Mouse (Mus musculus) urinary bladder, postnatal 10 days (tissue): ENCODE results near the gene Gcnt2.
"Not testable (repeated sequence)": the region's sequence is repeated elsewhere in the genome, so short reads cannot be mapped to it uniquely, and the experiment has no call there.

ENCODE experiments used
- DNase-seq: peaks from one replicate; pipeline ENCODE4 v3.0.0; 2022; ENCODE audit warnings: low spot score

Gene Gcnt2

DNA sequence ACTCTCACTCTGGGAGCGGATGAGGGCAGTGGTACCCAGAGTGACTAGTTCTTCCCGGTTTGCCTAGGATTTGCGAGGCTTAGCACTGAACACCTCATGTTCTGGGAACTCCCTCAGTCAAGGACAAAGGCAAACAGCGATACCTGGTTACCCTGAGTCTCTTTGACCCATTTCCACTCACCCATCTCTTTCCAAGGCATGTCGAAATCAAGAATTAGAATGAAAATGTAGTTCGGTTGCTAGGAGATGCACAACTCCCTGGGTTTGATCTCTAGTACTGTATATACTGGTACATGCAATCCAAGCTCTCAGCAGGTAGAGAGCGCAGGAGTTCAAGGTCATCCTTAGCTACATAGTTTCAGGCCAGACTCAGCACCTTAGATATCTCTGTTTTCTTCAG is 47.0 kb downstream of the Gcnt2 start:
- DNase-seq = no peak

GRCm38 (mm10) chr13:40907274-40907673 is 47.7 kb downstream of the Gcnt2 start:
- DNase-seq = no peak

DNA sequence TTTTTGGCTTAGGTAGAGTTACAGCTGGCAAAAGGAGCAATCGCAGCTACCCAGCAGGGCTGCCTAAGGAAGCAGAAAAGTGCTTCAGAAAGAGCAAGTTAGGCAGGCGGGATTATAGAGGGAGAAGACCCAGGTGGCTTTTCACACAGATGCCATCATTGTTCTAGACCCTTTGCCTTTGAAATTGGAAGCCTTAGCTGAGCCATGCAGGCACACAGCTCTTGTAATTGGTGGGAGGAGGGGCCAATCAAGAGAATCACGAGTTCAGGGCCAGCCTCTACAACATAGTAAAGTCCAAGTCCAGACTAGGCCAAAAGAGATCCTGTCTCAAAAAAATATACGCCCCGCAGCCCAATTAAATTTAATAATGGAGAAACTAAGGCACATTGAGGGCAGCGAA is 48.5 kb downstream of the Gcnt2 start:
- no peak for DNase-seq

GRCm38 (mm10) chr13:40909060-40909459 is 49.5 kb downstream of the Gcnt2 start:
- DNase-seq = no peak

GRCm38 (mm10) chr13:40910047-40910446 is 50.5 kb downstream of the Gcnt2 start:
- no peak for DNase-seq

- DNase-seq = no peak
These were observed 52.4 kb downstream of the Gcnt2 start for GRCm38 (mm10) chr13:40911951-40912350.

DNA sequence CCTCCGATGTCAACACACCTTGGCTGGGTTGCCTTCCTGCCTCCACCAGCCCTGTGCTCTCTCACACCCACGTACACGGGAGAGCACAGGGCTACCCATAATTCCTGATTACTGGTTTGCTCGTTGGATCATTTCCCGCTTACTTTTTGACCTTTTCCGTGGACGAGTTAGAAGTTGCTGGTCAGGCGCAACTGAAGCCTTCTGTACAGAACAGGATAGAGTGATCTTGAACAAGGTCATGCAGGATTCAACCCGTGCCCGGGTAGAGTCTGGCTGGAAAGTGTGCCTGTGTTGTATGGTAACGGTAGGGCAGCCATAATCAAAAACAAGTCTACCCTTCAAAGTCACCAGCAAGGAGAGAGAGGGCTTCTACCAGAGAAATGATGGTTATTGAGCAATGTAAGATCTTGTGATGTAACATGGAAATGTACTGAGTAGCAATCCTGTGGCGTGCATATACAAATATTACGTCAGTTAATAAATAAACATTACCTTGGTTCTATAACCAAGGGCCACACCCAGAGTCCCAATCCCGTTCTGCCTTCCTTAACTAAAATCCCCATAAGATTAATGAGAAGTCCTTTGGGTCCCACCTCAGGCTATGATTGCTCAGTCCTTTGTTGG is 54.0 kb downstream of the Gcnt2 start:
- DNase-seq = no peak

DNA sequence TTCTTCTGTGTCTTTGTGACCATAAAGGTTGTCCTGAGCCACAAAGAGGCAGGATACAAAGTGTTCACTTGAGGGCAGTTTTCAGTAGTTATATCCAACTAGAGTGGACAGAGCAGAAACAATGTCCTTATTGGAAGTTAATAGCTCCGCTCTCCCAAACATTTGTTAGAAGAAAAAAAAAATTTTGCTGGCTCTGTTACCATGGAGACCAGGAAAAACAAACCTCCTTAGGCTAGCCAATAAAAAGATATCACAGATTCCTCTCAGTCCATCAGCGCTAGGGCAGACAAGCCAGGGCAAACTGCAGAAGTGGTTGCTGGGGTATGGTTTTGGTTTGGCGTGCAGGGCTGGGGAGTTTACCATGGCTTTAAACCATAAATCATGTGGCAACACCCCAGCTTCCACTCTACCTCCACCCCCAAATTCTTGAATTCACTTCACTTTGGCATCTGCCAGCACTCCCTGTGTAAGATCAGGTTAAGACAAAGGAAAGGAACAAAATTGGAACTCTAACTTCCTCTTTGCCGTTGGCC is 54.6 kb downstream of the Gcnt2 start:
- DNase-seq = no peak

GRCm38 (mm10) chr13:40916321-40917160 is 57.0 kb downstream of the Gcnt2 start:
- no peak for DNase-seq

DNA sequence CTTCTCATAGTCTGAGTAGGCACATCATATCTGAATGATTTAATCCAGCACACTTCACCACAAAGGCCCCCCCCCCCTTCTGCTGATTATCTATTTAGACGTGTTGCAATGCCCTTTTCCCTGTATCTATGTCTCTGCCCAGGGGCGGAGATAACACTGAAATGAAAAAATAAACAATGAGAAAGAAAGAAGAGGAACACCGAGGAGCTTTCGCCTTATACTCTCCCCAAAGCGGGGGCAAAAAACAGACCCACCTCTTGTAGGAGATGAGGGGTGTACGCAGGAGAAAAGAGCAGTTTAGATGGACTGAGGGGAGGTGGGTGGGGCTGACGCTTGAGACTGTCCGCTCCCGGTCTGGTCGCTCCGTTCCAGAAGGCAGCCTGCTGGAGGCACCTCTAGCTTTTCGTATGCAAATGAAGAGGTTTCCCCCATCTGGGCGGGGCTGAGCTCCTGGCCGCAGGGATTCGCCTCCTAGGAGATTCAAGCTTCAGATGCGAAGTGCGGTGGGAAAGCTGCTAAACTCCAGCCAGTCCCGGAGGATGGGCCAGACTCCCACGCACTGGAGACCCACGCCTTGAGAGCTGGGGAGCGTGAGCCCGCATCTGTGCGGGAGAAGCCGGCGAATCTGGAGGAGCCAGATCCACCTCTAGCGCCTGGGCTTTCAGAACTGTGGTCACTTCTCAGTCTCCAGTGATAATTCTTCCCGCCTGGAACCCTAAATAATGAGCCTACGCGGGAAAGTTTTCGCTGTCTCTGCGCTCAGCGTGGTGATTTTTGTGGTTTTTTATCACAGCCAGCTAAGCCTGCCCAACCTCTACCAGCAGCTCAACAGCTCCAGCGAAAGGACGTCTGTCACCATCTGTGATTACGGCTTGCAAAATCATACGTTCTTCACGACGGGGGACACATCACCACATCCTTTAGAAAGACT is 57.9 kb downstream of the Gcnt2 start:
- DNase-seq = no peak

DNA sequence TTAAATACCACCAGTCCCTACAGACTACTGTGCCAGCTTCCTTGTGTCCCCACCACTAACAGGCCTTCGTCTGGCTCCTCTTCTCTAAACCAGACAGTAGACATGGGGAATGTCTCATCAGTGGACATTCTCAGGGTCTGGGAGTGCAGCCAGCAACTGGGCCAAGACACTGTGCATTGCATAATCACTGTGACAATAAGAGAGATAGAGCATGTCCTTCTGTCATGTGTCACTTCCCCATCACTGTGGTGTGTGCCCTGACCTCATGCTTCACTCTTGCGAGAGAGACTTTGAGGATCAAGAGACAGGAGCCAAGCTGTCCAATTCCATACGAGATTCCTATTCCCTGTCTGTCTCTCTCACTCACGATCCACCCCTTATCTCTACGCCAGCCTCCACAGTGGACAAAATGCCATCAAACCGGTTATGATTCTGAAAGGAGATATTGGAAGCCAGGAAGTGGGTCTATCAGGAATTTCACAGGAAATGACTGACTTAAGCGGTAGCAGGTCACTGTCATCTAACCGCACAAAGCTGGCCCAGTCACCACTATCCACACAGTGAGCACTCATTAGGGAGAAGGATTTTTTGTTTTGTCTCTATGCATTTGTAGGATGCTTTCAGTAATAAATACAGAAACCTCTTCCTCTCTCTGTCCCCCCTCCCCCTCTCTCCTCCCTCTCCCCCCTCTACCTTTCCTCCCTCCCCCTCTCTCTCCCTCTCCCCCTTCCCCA is 61.9 kb downstream of the Gcnt2 start:
- no peak for DNase-seq

DNA sequence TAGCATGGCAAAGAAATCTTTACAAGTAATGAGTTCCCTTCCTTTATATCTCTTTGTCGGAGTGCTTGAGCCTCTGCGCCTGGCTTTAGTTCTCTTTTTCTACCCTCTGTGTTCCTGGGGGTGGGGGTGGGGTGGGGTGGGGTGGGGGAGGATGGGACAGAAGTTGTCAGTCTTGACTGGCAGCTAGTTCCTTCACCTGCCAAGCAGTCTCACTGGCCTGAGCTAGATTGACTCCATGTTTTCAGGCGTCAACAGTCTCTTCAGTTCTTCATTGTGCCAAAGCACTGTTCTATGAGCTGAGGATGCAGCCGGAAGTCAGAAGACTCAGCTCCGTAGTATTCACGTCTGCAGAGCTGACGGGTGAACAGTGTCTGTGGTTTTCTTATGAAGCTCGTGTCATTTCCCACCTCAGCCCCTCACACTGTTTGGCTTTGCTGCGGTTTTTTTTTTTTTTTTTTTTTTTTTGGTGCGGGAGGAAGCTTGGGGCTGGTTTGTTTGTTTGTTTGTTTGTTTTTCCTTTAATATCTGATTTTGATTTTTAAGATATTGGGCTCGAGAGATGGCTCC is 62.8 kb downstream of the Gcnt2 start:
- DNase-seq = no peak

GRCm38 (mm10) chr13:40923756-40924315 is 64.3 kb downstream of the Gcnt2 start:
- no peak for DNase-seq

- DNase-seq = no peak
These were observed 68.8 kb downstream of the Gcnt2 start for GRCm38 (mm10) chr13:40928192-40928898.

DNA sequence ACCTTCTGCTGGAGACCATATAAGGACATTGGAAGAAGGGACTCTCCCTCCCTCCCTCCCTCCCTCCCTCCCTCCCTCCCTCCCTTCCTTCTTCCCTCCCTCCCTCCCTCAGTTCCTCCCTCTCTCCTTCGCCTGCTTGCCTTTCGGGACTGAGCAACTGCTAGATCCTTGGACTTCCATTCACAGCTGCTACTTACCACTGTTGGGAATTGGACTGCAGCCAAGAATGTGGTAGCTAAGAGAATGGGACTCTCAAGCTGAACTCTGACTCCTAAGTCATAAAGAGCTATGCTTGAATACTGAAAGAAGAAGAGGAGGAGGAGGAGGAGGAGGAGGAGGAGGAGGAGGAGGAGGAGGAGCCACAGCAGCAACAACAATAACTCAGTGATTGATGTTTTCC is 72.3 kb downstream of the Gcnt2 start:
- not testable (repeated sequence) for DNase-seq

GRCm38 (mm10) chr13:40932573-40932972 is 73.0 kb downstream of the Gcnt2 start:
- DNase-seq = no peak

GRCm38 (mm10) chr13:40934341-40934740 is 74.8 kb downstream of the Gcnt2 start:
- DNase-seq = no peak

GRCm38 (mm10) chr13:40937586-40937985 is 78.0 kb downstream of the Gcnt2 start:
- DNase-seq = no peak

- DNase-seq = no peak
These were observed 79.2 kb downstream of the Gcnt2 start for GRCm38 (mm10) chr13:40938485-40939357.
